Mouse (Mus musculus) adrenal gland, adult 2 months (tissue): ENCODE measurements around the gene Sgpp1. TPM values are rescaled to one million over a fixed set of nuclear protein-coding genes. Genes with fewer than 3 reads are reported as not detected.
"Not testable (repeated sequence)": the region's sequence is repeated elsewhere in the genome, so short reads cannot be mapped to it uniquely, and the experiment has no call there.

Source experiments
- DNase-seq: peaks from one replicate; pipeline ENCODE4 v3.0.0; 2021
- polyA plus RNA-seq: library from polyadenylated mRNA; depleted of rRNA; stranded (reverse); fragments of >200 nt; gene quantifications from 2 replicates; pipeline ENCODE4 v1.2.3, GENCODE M21; 2012
- total RNA-seq, 2 experiments: library from RNA; stranded (reverse); gene quantifications; 2 replicates each; pipeline ENCODE4 v1.2.3; 2021

Sgpp1 gene
- total and polyA plus RNA-seq, 3 experiments, result 141 to 178 (median 152) TPM

DNA sequence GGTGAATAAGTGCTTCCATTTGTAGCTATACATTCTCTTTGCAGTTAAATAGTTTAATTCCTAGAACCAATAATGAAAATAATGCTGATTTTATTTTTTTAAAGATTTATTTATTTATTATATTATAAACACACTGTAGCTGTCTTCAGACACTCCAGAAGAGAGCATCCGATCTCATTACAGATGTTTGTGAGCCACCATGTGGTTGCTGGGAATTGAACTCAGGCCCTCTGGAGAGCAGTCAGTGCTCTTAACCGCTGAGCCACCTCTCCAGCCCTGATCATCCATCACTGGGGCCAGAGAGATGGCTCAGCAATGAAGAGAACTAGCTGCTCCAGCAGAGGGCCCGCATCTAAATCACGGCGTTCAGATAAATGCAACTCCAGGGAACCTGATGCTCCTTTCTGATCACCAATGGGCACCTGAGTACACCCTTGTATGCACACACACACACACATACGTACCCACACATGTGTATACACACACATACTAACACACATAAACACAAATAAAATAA lies 3.5 kb downstream of the Sgpp1 start:
- peak; percentile 64 for DNase-seq

DNA sequence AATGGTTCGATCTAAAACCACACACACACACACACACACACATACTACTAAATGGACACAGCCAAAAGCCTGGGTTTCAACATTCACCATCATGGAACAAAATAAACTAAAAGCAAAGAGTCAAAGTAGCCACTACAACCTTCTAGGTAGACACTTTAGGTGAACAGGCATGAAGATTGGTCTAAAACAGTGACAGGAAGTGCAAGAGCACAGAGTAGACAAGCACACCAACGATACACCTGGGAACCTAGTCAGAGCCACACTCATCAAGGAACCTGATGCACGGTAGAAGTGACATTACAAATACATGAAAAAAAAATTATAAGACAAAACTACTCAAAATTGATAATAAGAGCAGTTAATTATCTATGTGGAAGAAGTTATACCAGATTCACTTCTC lies 4.0 kb downstream of the Sgpp1 start:
- no peak for DNase-seq

DNA sequence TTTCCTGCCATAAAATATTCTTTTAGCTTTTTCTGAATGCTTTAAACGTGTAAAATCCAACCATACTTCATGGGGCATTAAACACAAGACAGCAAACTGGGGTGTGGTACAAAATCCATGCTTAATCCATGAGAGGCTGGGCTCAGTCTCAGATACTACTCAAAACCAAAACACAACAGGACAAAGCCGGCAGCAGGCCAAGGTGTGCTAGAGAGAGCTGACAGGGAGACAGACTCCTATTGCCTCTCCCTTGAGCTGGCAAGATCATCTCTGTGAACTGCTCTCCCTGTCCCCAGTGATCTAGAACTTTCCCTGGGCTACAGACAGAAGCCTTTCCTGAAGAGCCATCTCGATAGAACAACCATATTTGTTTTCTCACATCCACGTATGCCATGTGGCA lies 5.1 kb downstream of the Sgpp1 start:
- DNase-seq, result peak; percentile 41

GRCm38 (mm10) chr12:75729876-75730275 lies 5.7 kb downstream of the Sgpp1 start:
- no peak for DNase-seq

GRCm38 (mm10) chr12:75727333-75728125 lies 8.0 kb downstream of the Sgpp1 start:
- DNase-seq, result no peak

- no peak for DNase-seq
Observed at GRCm38 (mm10) chr12:75726349-75726861, 9.1 kb downstream of the Sgpp1 start.

DNA sequence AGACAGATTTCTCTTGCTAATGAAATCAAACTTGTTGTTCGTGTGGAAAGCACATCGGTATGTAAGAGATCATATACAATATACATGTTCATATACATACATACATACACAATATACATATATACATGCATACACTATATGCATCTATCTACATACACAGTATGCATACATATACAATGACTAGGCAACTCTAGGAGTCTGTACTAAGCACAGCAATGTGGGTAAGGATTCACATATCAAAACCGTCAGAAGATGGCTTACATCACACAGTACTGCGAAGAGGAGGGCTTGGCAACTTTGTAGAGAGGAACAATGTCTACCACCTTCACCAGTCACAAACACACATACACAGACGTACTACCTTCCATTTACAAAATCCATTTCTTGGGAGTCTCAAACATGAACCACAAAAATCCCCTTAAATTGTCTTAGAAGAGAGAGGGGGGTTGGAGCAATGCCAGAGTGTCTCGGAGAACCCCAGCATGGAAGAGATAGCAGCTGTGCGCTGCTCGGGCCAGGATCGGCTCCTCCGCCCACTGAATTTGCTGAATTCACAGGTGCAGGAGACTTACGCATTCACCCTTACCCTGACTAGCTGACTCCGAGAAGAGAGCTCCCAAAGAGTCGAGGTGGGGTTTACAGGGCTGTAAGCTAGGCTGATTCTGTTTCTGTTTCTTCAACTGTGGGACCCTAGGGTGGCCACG lies 10.8 kb downstream of the Sgpp1 start:
- DNase-seq, result no peak

DNA sequence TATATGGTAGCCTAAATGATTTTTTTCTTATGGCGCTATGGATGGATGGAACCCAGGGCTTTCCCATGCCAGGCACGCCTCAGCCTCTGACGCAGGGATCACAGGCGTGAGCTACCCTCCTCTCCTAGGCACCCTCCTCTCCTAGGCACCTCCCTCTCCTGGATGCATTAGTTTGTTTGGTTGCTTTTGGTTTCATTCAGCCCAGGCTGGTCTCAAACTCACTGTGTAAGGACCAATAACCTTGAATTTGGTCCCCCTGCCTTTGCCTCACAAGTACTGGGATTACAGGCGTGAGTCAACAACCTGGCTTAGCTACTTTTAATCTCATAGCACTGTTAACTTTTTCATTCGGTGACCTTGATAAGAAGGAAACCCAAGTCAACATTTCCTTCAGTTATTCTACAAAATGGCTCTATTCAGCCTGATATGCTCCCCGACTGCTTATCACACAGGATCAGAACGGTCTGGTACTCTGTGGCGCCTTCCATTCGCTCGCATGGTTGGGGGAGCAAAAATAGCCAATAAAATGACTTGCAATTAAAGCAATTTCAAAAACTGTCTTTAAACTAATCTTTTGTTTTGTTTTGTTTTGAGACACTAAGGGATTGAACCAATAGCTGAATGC lies 11.6 kb downstream of the Sgpp1 start:
- no peak for DNase-seq

GRCm38 (mm10) chr12:75721941-75722340 lies 13.6 kb downstream of the Sgpp1 start:
- DNase-seq, result no peak

GRCm38 (mm10) chr12:75721006-75721405 lies 14.5 kb downstream of the Sgpp1 start:
- DNase-seq, result no peak

- no peak for DNase-seq
Observed at GRCm38 (mm10) chr12:75713596-75713995, 21.9 kb downstream of the Sgpp1 start.

- DNase-seq, result not testable (repeated sequence)
Observed at GRCm38 (mm10) chr12:75712905-75713304, 22.6 kb downstream of the Sgpp1 start.

GRCm38 (mm10) chr12:75710596-75711376 lies 24.7 kb downstream of the Sgpp1 start:
- DNase-seq, result no peak

GRCm38 (mm10) chr12:75709506-75709905 lies 26.0 kb downstream of the Sgpp1 start:
- no peak for DNase-seq

- DNase-seq, result no peak
Observed at GRCm38 (mm10) chr12:75706670-75707069, 28.9 kb downstream of the Sgpp1 start.

DNA sequence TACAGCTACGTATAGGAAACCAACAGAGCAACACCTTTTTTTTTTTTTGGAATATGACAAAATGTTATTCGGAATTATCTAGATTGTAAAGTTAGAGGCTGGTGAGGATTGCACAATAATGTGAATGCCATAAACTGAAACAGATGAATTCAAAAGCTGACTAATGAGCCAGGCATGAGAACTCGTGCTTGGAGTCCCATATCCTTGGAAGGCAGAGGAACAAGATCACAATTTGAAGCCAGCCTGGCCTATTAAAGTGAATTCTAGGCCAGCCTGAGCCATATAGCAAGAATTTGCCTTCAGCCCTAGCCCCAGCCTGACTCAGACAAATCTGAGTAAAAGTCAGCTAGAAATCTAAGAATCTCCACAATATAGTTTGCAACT lies 32.8 kb downstream of the Sgpp1 start:
- peak; percentile 51 for DNase-seq

- DNase-seq, result peak; percentile 39
Observed at GRCm38 (mm10) chr12:75702084-75702738, 33.3 kb downstream of the Sgpp1 start.

- DNase-seq, result peak; percentile 39
Observed at GRCm38 (mm10) chr12:75701173-75702083, 34.1 kb downstream of the Sgpp1 start.

DNA sequence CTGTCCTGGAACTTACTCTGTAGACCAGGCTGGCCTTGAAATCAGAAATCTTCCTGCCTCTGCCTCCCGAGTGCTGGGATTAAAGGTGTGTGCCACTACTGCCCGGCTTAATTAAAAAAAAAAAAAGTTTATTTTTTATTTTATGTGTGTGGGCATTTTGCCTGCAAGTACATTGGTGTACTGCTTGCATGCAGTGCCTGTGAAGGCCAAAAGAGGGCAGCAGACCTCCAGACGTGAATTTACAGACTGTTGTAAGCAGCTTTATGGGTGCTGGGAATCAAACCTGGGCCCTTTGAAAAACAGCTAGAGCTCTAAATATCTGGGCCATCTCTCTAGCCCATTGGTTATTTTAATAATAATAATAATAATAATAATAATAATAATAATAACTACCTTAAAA lies 36.8 kb downstream of the Sgpp1 start:
- DNase-seq, result no peak

DNA sequence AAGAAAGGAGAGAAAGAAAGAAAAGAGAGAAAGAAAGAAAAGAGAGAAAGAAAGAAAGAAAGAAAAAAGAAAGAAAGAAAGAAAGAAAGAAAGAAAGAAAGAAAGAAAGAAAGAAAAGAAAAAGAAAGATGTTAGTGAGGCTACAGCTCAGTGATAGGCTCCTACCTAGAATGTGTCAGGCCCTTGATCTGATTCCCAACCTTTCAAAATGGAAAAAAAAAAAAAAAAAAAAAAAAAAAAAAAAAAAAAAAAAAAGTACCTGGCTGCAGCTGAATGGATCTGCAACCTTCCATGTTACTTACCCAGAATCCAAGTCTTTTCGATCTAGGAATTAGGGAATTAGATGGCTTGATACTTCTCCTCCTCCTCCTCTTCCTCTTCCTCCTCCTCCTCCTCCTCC lies 39.7 kb downstream of the Sgpp1 start:
- not testable (repeated sequence) for DNase-seq
